Mouse (Mus musculus) embryo, embryonic 11 days (tissue): Measurements from ENCODE around the gene Ciita.

Source experiments
- DNase-seq: peaks from one replicate; pipeline ENCODE4 v3.0.0-alpha.2; 2015

The Ciita gene

GRCm38 (mm10) chr16:10565278-10565885 is 85.5 kb downstream of the Ciita start:
- peak; percentile 82 for DNase-seq

- no peak for DNase-seq
Observed at GRCm38 (mm10) chr16:10567153-10567552, 87.3 kb downstream of the Ciita start.

GRCm38 (mm10) chr16:10569809-10570395 is 90.0 kb downstream of the Ciita start:
- no peak for DNase-seq

GRCm38 (mm10) chr16:10570708-10571107 is 90.8 kb downstream of the Ciita start:
- no peak for DNase-seq

GRCm38 (mm10) chr16:10571820-10572219 is 92.0 kb downstream of the Ciita start:
- peak; percentile 56 for DNase-seq

DNA sequence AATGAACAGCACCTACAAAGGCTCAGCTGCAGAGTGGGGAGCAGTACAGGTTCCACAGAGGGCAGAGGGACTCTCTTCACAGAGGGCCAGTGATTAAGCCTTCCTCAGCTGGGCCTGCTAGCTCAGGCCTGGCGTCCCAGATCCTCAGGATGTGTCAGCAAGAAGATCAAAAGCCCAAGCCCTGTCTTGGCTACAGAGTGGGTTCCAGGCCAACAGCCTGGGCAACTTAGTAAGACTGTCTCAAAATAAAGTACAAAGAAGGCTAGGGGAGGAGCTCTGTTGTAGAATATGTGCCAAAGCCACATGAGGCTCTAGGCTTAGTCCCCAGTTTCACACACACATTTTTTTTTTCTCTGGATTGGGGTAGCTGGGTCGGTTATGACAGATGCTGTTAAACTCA is 95.1 kb downstream of the Ciita start:
- DNase-seq: no peak

DNA sequence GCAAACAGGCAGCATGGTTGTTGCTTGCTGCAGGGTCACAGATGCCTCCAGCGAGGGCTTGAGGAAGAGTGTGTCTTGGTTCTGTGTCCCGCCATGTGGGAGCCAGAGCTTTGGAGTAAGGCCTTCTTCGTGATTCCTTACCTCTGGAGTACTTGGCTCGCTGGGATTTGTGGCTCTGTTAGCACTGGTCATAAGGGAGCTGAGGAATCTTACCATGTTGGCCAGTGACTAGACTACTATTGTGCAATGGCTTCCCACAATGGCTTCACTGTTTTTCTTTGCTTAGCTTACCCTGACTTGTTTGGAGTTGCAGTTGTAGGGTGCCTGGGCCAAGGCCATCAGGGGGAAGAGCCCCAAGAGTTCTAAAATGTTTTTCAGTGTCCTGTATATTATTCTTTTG is 96.1 kb downstream of the Ciita start:
- no peak for DNase-seq

DNA sequence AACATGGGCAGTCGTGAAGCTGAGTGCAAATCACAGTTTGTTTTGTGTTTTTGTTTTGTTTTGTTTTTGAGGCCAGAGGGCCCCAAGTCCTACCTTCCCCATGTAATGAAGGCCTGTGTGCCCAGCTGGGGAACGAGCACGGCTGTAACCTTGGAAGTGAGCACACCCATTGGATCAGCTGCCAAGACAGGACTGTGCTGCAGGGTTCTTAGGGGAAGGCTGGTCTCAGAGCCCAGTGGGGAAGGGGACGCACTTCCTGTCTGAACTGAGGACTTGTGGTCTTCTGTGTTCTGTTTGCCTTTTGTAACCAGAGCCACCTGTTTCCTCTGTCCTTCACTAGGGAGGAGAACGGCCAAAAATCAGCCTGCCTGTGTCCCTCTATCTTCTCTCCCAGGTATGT is 97.7 kb downstream of the Ciita start:
- no peak for DNase-seq
